Mouse (Mus musculus) ovary, postnatal 36 days (tissue): ENCODE data around the gene Kat6b.
A peak's percentile ranks its signal among the peaks of the same experiment; 100 is the strongest.
"Not testable (repeated sequence)": the region's sequence is repeated elsewhere in the genome, so short reads cannot be mapped to it uniquely, and the experiment has no call there.

Experiments
- DNase-seq: peaks from one replicate; pipeline ENCODE4 v3.0.0; 2022; ENCODE audit warnings: low spot score, mixed read lengths

Kat6b gene

GRCm38 (mm10) chr14:21662465-21663142 lies 181.4 kb downstream of the Kat6b start:
- no peak for DNase-seq

DNA sequence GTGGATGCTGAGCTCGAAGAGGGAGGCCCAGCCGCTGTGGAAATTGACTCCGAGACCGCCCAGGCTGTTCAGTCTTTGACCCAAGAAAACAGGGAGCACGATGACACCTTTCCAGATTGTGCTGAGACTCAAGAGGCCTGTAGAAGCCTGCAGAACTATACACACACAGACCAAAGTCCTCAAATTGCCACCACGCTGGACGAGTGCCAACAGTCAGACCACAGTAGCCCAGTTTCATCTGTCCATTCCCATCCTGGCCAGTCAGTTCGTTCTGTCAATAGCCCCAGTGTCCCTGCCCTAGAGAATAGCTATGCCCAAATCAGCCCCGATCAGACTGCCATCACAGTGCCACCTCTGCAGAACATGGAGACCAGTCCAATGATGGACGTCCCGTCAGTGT lies 188.0 kb downstream of the Kat6b start:
- DNase-seq: no peak

DNA sequence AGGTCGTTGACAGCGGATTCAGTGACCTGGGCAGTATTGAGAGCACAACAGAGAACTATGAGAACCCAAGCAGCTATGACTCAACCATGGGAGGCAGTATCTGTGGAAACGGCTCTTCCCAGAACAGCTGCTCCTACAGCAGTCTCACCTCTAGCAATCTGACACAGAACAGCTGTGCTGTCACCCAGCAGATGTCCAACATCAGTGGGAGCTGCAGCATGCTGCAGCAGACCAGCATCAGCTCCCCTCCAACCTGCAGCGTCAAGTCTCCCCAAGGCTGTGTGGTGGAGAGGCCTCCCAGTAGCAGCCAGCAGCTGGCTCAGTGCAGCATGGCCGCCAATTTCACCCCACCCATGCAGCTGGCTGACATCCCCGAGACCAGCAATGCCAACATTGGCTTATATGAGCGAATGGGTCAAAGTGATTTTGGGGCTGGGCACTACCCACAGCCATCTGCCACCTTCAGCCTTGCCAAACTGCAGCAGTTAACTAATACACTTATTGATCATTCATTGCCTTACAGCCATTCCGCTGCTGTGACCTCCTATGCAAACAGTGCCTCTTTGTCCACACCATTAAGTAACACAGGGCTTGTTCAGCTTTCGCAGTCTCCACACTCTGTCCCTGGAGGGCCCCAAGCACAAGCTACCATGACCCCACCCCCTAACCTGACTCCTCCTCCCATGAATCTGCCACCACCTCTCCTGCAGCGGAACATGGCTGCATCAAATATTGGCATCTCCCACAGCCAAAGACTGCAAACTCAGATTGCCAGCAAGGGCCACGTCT lies 188.6 kb downstream of the Kat6b start:
- DNase-seq: no peak

- DNase-seq: not testable (repeated sequence)
Observed at GRCm38 (mm10) chr14:21670422-21671006, 189.3 kb downstream of the Kat6b start.

GRCm38 (mm10) chr14:21673100-21673499 lies 191.9 kb downstream of the Kat6b start:
- no peak for DNase-seq

DNA sequence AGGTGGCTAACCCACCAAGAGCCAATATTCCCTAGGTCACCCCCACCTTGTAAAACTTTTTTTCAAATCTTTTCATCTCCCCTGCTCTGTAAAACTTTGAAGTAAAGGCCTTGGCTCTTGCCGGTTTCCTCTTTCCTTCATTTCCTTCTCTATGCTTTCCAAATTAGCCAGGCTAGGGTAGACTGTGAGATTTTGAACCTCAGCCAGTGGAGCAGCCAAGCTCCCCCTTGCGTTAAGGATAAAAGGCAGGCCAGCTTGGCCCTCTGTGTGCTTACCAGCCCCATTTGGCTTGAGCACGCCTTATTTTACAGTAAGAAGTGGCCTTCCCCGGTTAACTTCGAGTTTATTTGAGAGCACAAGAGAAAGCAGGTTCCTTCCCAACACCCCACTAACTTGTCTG lies 193.2 kb downstream of the Kat6b start:
- DNase-seq: no peak

- DNase-seq: no peak
Observed at GRCm38 (mm10) chr14:21676223-21676622, 195.0 kb downstream of the Kat6b start.

DNA sequence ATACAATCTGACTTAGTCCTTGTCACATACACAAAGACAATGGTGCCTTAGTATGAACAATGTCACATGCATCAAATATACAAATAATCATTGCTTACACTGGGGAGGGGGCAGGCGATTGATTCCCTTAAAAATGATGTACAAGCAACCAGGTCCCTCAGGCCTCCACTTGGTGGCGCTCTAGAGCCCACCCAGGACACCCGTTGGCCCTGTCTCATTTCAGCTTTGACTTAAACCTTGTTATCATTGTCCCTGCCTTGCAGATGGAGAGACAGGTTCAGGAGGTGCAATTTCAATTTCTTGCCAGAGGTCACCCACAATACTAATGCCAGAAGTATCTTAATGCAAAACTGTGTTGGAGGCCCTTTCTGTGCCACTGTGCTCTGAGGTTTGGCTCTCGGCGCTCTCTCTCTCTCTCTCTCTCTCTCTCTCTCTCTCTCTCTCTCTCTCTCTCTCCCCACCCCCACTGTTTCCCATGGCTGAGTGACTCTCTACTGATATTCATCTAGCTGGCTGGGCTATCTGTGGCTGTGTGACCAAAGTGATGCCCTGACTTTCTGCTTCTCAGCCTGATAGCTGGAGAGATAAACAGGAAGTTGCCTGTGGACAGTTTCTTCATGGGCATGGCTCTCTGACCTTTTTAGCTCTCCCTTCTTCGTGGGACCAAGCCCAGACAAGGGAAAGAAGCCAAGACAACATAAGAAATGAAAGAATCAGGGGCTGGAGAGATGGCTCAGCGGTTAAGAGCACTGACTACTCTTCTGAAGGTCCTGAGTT lies 197.5 kb downstream of the Kat6b start:
- DNase-seq: peak; percentile 62

DNA sequence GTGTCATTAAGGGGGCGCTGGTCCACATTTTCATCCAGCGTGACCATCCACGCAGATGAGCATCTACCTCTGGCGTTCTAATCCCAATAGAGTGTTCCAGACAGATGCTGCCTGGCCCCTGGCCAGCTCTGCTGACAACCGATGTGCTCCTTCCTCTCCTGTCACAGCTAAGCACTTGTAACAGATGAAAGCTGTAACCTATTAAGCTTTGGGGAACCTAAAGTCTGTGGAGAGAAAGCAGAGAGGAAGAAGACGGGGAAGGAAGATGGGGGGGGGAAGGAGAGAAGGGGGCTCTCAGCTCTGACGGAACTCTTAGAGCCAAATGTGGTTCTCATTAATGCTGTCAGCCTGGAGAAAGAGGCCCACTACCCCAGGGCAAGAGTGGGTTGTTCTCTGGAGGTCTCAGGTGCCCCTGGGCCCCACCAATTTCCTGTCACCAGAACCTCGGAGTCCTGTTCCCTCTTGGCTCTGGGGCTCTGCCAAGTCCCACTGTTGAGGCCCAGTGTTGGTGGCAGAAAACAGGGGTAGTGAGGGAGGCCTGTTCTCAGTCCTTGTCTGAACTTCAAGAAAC lies 198.5 kb downstream of the Kat6b start:
- DNase-seq: no peak

- DNase-seq: peak; percentile 68
Observed at GRCm38 (mm10) chr14:21682681-21683129, 201.5 kb downstream of the Kat6b start.

DNA sequence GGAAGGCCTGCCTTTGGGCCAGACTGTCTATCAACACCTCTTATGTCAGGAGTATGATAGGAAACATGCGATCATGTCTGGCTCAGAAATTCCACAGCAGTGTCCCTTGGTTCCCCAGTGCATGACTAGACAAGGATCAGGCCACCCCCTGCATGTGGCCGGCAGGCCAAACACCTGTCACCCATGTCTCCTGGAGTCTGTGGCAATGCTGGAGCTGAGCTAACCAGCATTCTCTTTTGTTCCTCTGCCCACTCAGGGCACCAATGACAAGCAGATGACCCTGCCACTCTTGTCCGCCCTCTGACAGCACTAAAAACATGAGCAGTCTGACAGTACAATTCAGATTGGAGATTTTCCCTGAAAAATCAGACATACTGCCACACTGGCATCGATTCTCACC lies 202.6 kb downstream of the Kat6b start:
- DNase-seq: no peak

- no peak for DNase-seq
Observed at GRCm38 (mm10) chr14:21685411-21686146, 204.3 kb downstream of the Kat6b start.

GRCm38 (mm10) chr14:21686376-21687279 lies 205.4 kb downstream of the Kat6b start:
- no peak for DNase-seq

DNA sequence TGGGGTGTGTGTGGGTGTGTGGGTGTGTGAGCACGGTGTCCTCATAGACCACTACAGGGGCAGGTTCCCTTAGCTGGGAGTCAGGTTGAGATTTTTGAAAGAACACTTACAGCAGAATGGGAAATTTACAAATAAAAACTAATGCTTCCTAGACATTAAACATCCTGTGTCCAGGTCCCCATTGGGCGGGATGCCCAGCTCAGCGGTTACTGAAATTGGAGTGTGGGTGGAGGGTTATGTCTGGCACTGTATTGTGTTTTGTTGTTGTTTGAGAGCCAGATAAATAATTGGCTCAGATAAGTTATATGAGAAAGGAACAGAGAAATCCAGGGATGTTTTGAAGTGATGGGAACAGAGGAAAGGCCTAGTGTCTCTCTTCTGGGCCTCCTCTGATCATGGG lies 209.8 kb downstream of the Kat6b start:
- DNase-seq: no peak

DNA sequence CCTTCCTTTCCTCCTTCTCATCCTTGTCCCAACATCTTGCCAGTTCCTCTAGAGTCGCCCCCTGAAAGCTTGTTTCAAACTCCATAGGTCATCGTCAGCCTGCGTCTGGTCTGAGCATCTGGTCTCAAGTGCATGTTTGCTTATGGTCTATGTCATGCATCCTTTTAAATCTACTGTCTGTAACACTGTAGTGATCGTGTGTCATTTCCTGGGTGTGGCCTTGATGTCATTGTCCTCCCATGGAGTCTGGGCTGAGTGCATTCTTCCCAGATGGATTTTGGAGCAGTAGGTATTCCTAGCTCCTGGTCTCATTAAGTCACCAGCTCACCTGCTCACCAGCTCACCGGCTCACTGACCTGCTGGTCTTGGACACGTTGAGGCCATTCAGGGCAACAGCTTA lies 213.8 kb downstream of the Kat6b start:
- DNase-seq: no peak

DNA sequence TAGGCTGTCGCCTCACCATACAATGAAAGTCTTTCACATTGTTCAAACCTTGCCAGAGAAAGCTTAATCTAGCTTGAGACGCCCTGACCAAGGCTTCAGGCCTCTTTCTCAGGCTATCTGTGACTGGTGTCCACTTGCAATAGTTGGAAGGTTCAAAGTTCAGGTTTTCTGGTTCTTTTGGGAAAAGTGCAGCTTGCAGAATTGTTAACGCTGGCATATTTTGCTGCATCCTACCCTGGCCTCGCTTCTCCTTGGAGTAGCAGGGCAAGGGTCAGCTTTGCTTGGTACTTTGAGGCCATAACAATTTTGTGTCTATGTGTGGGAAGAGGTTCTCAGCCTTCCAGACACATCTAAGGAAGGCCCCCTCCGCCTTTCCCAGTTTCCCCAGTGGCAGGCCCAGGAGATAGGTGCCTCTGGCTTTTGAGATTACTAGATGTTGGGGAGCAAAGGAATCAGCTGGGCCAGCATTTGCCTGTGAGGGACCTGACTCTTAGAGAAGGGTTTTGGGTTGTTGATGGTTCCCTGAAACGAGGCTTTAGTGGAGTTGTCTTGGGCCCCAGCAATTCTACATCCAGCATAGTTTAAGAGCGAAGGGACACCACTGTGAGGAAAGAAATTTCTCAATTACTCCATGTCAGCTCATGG lies 215.1 kb downstream of the Kat6b start:
- DNase-seq: no peak

GRCm38 (mm10) chr14:21702691-21703090 lies 221.5 kb downstream of the Kat6b start:
- no peak for DNase-seq

- DNase-seq: no peak
Observed at GRCm38 (mm10) chr14:21703255-21703654, 222.0 kb downstream of the Kat6b start.

DNA sequence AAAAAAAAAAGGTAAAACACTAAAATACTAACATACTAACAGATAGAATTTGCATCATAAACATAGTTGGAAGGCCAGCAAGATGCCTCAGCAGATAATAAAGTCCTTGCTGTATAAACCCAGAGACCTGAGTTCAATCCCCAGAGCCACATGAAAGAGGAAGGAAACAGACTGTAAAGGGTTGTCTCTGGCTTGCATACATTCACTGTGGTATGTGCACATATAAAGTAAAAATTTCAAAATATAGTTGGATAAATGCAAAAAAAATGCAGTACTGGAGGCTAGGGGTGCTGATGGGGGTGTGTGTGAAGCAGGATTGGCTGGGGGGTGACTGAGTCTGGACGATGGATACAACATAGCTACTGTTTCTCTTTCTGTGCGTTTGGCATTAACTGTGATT lies 224.2 kb downstream of the Kat6b start:
- DNase-seq: no peak
